Mouse (Mus musculus) erythroblast, embryonic 14.5 days (primary cell): ENCODE data around the gene Sat2.

Source experiments
- GATA1 ChIP-seq: IDR thresholded peaks from 2 replicates; pipeline ENCODE4 v1.6.1; 2012; ENCODE audit warnings: low read length, inconsistent platforms, mixed read lengths
- TAL1 ChIP-seq: IDR thresholded peaks from 3 replicates; pipeline ENCODE4 v1.6.1; 2012; ENCODE audit warnings: low read length, inconsistent platforms, mixed read lengths

GRCm38 (mm10) chr11:69591424-69591823 is 30.4 kb upstream of the Sat2 start:
- TF ChIP-seq GATA1 (no peak), TAL1 (no peak)
